Mouse (Mus musculus) skeletal muscle tissue, adult 2 months (tissue): Measurements from ENCODE around the gene Atp4b.

Source experiments
- DNase-seq: peaks from one replicate; pipeline ENCODE4 v3.0.0-alpha.2; 2012; ENCODE audit warnings: low read depth, low spot score

Atp4b gene

GRCm38 (mm10) chr8:13396725-13397124 is at the start of gene Atp4b:
TSS of gene Atp4b (minus strand) at chr8:13396825.
- DNase-seq = no peak

- no peak for DNase-seq
Measured at GRCm38 (mm10) chr8:13442152-13442551, 45.5 kb upstream of the Atp4b start.

GRCm38 (mm10) chr8:13437531-13437930 is 40.9 kb upstream of the Atp4b start:
- DNase-seq = no peak

DNA sequence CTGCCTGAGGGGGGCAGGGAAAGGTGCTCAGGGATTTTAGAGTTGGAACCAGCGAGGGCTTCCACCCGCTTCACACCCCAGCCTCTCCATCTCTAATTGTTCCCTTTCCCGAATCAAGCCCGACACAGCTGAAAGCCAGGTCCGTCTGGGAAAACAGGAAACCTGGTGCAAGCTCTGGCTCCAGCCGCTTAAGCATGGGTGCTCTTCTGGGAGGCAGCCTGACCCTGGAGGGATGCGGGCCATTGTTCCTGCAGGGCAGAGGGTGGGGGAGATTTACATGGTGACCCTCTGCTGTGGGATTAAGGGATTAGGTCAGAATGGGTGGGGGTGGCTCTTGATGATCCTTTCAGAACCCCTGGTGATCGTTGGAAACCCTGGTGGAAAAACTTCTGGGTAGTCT is 39.4 kb upstream of the Atp4b start:
- no peak for DNase-seq

DNA sequence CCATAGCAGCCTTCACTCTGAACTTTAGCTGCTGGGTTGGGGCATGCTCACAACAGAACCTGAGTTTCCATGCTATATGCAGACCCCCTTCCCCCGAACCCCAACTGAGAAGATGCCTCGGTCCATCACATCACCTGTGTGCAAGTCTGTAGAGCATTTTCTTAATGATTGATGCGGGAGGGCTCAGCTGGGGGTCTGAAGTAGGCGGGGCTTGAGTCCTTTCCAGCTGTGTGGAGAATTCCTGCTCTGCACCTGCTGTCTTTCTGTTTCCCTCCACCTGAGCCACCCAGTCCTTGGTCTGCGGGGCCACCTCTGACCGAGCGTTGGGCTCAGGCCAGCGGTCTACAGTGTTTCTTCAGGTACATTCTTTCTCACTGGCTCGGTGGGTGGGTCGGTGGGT is 38.3 kb upstream of the Atp4b start, which contains the start of gene Tmem255b:
TSS of gene Tmem255b (plus strand) at position 301 of the 400 bp plus-strand sequence.
- no peak for DNase-seq

DNA sequence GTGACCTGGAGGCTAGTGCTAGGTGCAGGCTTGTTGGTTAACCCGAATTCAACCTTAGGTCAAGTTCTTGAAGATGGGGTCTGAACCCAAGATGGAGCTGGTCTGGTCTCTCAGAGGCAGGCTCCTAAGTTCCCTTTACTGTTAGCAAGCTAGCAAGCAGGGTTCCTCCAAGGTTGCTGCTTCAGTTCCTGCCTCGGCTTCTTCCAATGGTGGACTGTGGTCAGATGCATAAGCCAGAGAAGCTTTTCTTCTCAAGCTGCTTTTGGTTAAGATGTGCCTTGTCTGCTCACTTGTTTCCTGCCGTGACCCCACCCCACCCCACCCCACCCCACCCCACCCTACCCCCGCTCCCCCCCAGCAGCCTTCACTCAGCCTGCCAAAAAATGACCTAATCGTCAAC is 36.5 kb upstream of the Atp4b start:
- no peak for DNase-seq

- DNase-seq = no peak
Measured at GRCm38 (mm10) chr8:13430866-13431265, 34.2 kb upstream of the Atp4b start.

DNA sequence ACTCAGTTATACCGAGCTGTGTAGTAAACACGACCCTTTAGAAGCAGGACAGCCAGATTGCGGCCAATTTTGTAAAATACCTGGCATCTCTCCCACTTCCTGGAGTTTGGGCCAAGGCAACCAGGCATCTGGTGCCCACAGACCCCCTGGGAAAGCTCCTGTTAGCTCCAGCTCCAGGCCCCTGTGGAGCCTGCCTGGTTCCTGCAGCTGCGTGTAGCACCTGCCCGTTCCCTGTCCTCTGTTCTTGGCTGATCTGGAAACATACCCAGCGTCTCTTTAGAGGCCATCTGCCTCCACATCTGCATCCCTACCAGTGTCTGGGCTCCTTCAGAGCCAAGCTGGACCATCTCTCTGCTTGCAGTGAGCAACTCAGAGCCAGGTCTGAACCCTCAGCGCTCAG is 33.8 kb upstream of the Atp4b start:
- no peak for DNase-seq

GRCm38 (mm10) chr8:13428156-13428555 is 31.5 kb upstream of the Atp4b start:
- DNase-seq = no peak

- DNase-seq = no peak
Measured at GRCm38 (mm10) chr8:13427351-13427750, 30.7 kb upstream of the Atp4b start.

- no peak for DNase-seq
Measured at GRCm38 (mm10) chr8:13420970-13421369, 24.3 kb upstream of the Atp4b start.

DNA sequence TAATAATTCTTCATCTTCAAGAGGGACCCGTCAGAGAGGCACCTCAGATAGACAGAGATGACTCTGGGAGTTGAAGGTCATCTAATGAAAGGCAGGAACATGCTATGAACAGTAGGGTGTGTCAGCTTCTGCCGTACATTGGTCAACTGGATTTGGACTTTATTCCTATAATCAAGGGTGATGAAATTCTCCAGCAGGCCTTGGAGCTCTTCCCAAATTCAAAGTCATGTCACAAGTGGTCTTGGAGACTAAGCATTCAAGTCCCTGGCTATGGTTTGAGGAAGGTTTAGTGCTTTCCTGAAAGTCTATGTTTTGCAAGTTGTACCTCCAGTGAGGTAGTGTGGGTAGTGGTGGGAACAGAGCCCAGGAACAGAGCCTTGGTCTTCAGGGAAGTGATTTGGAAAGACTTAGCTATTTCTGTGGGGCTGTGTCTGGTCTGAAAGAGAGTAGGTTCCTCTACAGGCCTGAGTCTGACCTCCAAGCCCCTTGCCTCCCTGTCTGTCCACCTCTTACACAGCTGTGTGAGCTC is 22.6 kb upstream of the Atp4b start:
- DNase-seq = no peak

GRCm38 (mm10) chr8:13415879-13416278 is 19.3 kb upstream of the Atp4b start:
- peak; percentile 69 for DNase-seq

DNA sequence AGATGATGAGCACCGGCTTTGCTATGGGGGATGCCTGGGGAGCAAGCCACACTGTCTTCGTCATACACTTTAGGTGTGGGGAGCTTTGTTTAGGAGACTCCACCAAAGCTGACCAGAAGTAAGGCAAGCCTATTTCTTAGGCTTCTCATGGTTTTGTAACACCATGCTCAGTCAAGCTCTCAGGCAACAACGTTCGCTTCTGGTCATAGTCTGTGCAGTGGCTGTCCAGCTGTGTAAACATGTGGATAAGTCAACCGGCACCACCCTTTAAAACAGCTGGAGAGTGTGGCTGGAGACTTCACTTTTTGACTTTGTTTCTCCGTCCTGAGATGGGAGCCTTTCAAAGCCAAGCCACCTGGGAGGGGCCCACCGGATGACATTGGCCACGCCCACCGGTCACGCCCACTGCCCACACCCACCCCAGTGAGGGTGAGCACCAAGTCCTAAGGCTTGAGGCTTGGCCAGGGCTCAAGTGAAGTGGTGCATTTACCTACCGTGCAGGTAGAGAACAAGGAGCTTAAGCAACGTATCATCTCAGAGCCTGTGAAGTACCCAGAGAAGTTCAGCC is 17.3 kb upstream of the Atp4b start:
- DNase-seq = no peak

GRCm38 (mm10) chr8:13412891-13413558 is 16.4 kb upstream of the Atp4b start:
- DNase-seq = peak; percentile 61

GRCm38 (mm10) chr8:13411597-13411996 is 15.0 kb upstream of the Atp4b start:
- peak; percentile 68 for DNase-seq

- no peak for DNase-seq
Measured at GRCm38 (mm10) chr8:13406011-13406410, 9.4 kb upstream of the Atp4b start.

GRCm38 (mm10) chr8:13404666-13405131 is 8.1 kb upstream of the Atp4b start, which contains the start of gene Grk1:
TSS of gene Grk1 (plus strand) at chr8:13405081.
- DNase-seq = no peak

GRCm38 (mm10) chr8:13403517-13403916 is 6.9 kb upstream of the Atp4b start:
- no peak for DNase-seq

GRCm38 (mm10) chr8:13393869-13394268 is 2.8 kb downstream of the Atp4b start:
- DNase-seq = no peak

DNA sequence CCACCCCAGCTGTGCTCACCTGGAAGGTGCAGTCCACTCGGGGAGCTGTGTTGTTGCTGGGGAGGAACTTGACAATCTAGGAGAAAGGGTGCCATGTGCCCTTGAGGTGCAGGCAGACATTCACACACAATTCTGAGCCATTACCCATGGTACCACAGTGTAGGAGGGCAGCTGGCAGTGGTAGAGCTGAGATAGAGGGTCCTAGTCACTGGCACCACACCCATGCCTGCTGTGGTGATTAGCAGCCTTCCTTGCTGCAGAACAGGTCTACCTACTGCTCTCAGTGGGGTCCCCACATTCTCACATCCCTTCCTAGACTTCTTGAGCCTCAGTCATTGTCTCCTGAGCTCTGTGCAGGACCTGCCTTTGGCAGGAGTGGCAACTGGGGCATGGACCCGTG is 7.9 kb downstream of the Atp4b start:
- DNase-seq = no peak

- DNase-seq = no peak
Measured at GRCm38 (mm10) chr8:13387728-13388127, 8.9 kb downstream of the Atp4b start.

DNA sequence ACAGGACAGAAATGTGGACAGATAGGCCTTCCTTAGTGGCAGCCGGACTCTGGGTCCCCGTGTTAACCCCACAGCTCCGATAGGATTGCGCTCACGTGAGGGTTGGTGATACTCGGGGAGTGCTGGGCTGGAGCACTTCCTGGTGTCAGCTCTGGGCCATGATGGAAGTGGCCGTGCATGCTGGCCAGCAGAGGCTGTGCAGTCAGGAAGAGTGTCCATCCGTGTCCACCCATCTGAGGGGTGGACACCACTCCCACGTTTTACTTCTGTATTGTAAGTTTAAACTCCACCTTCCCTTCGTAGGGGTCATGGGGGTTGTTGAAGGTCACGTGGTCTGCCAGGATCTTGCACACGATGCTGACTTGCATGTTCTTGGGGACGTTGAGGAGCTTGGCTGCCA is 10.3 kb downstream of the Atp4b start:
- DNase-seq = no peak
